Mouse (Mus musculus) heart, embryonic 11.5 days (tissue): ENCODE results near the gene Uqcrq. TPM values are rescaled to one million over a fixed set of nuclear protein-coding genes. Genes with fewer than 3 reads are reported as not detected.

Experiments used
- ATAC-seq: fragments of 200-750 bp; cut with Nextera tagmentation; replicated peaks from 2 replicates; pipeline ENCODE4 v1.8.0; 2017; ENCODE audit warnings: moderate library complexity; ENCODE audit not compliant: insufficient number of reproducible peaks, low FRiP score, low TSS enrichment
- H3K27ac ChIP-seq: fragments of 300-500 bp; sonication (generic); 2 replicates; pipeline ENCODE4 v1.5.1; 2014; ENCODE audit warnings: mild to moderate bottlenecking, low read depth, low read length
- H3K27me3 ChIP-seq: fragments of 300-500 bp; sonication (generic); 2 replicates; pipeline ENCODE4 v1.6.1; 2014; ENCODE audit warnings: mild to moderate bottlenecking, low read length, mixed read lengths; ENCODE audit not compliant: control insufficient read depth, insufficient read depth
- H3K36me3 ChIP-seq: fragments of 300-500 bp; sonication (generic); 2 replicates; pipeline ENCODE4 v1.6.1; 2014; ENCODE audit warnings: mild to moderate bottlenecking, low read length, moderate library complexity, mixed read lengths; ENCODE audit not compliant: control insufficient read depth, insufficient read depth
- H3K4me1 ChIP-seq: fragments of 300-500 bp; sonication (generic); 2 replicates; pipeline ENCODE4 v1.6.1; 2014; ENCODE audit warnings: low read length; ENCODE audit not compliant: control insufficient read depth, insufficient read depth
- H3K4me2 ChIP-seq: fragments of 300-500 bp; sonication (generic); 2 replicates; pipeline ENCODE4 v1.6.1; 2014; ENCODE audit warnings: mild to moderate bottlenecking, moderate library complexity
- H3K4me3 ChIP-seq: fragments of 300-500 bp; sonication (generic); 2 replicates; pipeline ENCODE4 v1.5.1; 2014; ENCODE audit warnings: low read depth, low read length
- H3K9ac ChIP-seq: fragments of 300-500 bp; sonication (generic); 2 replicates; pipeline ENCODE4 v1.6.1; 2014; ENCODE audit warnings: mild to moderate bottlenecking, low read depth, low read length, moderate library complexity
- H3K9me3 ChIP-seq: fragments of 300-500 bp; sonication (generic); replicated peaks from 2 replicates; pipeline ENCODE4 v1.6.1; 2016; ENCODE audit warnings: low read length; ENCODE audit not compliant: control insufficient read depth
- WGBS: fragments of 180-500 bp; shearing (Covaris S2); extraction: QIAGEN DNeasy Blood & Tissue Kit; methylation state at CpG from one replicate; pipeline ENCODE4 v1.1.7; 2014; ENCODE audit not compliant: insufficient replicate concordance; 5-methylcytosine and 5-hydroxymethylcytosine counted together
- microRNA-seq: library from miRNA; unstranded; fragments of <30 nt; microRNA quantifications from one replicate; pipeline ENCODE4, GENCODE M21; 2016; ENCODE audit warnings: borderline number of aligned reads
- polyA plus RNA-seq: library from polyadenylated mRNA; unstranded; fragments of >200 nt; fragmentation: Nextera tagmentation; extraction: Ambion mirVana; gene quantifications from 2 replicates; pipeline ENCODE4 v1.2.1, GENCODE M21; 2014

The Uqcrq gene
- polyA plus RNA-seq, 1 experiment from 2014 or later, result 1,162 TPM

- Histone ChIP-seq H3K4me3 (no peak overlapping the region), H3K27ac (no peak overlapping the region), H3K27me3 (no peaks in the 10 kb centered on the region), H3K9me3 (no peaks in the 10 kb centered on the region), H3K36me3 (peaks cover 40% of the 10 kb centered on the region), H3K4me1 (no peaks in the 10 kb centered on the region), H3K4me2 (no peak overlapping the region), H3K9ac (no peak overlapping the region)
- no peak for ATAC-seq
- 86% methylated on average over 4 of the region's 4 CpGs for WGBS
These were observed 16.8 kb downstream of the Uqcrq start for GRCm38 (mm10) chr11:53413871-53414270.

DNA sequence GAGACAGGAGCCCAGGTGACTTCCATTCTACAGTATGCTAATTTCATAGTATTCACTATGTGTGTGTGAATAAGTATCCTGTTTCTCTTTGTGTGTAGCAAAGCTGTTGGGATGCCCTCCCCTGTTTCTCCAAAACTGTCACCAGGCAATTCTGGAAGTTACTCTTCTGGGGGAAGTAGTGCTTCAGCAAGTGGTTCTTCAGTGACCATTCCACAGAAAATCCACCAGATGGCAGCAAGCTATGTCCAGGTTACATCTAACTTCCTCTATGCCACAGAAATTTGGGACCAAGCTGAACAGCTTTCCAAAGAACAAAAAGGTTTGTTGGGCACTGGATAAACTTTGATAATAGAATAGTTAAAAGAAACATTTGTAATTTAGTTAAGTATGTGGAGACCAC is 18.9 kb downstream of the Uqcrq start:
- H3K27me3 ChIP-seq, result no peaks in the 10 kb centered on the region
- H3K9me3 ChIP-seq, result no peaks in the 10 kb centered on the region
- no peaks in the 10 kb centered on the region for H3K4me1 ChIP-seq
- no peak overlapping the region for H3K9ac ChIP-seq
- H3K36me3 ChIP-seq, result peaks cover 40% of the 10 kb centered on the region
- no peak overlapping the region for H3K27ac ChIP-seq
- no peak overlapping the region for H3K4me2 ChIP-seq
- no peak overlapping the region for H3K4me3 ChIP-seq
- ATAC-seq, result no peak

- Histone ChIP-seq H3K36me3 (peaks cover 40% of the 10 kb centered on the region), H3K9ac (no peak overlapping the region), H3K4me1 (no peaks in the 10 kb centered on the region), H3K4me2 (no peak overlapping the region), H3K4me3 (no peak overlapping the region), H3K9me3 (no peaks in the 10 kb centered on the region), H3K27ac (no peak overlapping the region), H3K27me3 (no peaks in the 10 kb centered on the region)
- no peak for ATAC-seq
- 90% methylated on average over 1 of the region's 1 CpGs for WGBS
These were observed 27.0 kb downstream of the Uqcrq start for GRCm38 (mm10) chr11:53403638-53404037.

DNA sequence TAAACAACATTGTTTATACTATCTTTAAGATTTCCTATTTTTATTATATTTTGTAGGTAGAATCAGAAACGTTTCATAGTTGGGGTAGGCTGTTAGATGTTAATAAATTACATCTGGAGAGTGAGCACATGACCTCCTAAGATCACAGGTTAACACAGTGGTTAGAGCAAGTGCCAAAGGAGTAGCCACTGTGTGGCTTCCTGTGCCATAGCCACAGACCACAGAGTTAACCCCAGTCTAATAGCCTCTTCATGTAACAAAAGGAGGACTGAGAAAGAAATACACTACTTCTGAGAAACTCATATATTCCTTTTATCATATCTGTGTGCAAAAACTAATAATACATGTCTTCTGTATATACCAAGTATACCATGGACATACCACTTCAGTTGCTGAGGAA is 36.8 kb downstream of the Uqcrq start:
- no peak overlapping the region for H3K27ac ChIP-seq
- H3K9ac ChIP-seq, result no peak overlapping the region
- H3K4me3 ChIP-seq, result no peak overlapping the region
- no peaks in the 10 kb centered on the region for H3K9me3 ChIP-seq
- H3K4me2 ChIP-seq, result no peak overlapping the region
- no peak for ATAC-seq
- WGBS, result 77% methylated on average over 1 of the region's 1 CpGs
- peaks cover 28% of the 10 kb centered on the region for H3K36me3 ChIP-seq
- H3K27me3 ChIP-seq, result no peaks in the 10 kb centered on the region
- no peaks in the 10 kb centered on the region for H3K4me1 ChIP-seq

- Histone ChIP-seq H3K27me3 (no peaks in the 10 kb centered on the region), H3K4me3 (no peak overlapping the region), H3K4me1 (no peaks in the 10 kb centered on the region; the same call in 1 of the 2 replicates), H3K36me3 (peaks cover 13% of the 10 kb centered on the region), H3K9me3 (no peaks in the 10 kb centered on the region), H3K27ac (no peak overlapping the region), H3K9ac (no peak overlapping the region), H3K4me2 (no peak overlapping the region)
- no peak for ATAC-seq
- 98% methylated on average over 2 of the region's 2 CpGs for WGBS
These were observed 46.7 kb downstream of the Uqcrq start for GRCm38 (mm10) chr11:53383758-53384428.

- peaks cover 15% of the 10 kb centered on the region for H3K36me3 ChIP-seq
- no peak for ATAC-seq
These were observed 51.7 kb downstream of the Uqcrq start for GRCm38 (mm10) chr11:53378918-53379317.

More at GRCm38 (mm10) chr11:53378918-53379317, 51.7 kb downstream of the Uqcrq start:
- H3K27me3 ChIP-seq, result no peaks in the 10 kb centered on the region
- H3K4me1 ChIP-seq, result no peaks in the 10 kb centered on the region; the same call in 1 of the 2 replicates
- no peak overlapping the region for H3K9ac ChIP-seq
- no peak overlapping the region for H3K4me2 ChIP-seq
- 74% methylated on average over 1 of the region's 1 CpGs for WGBS
- no peak overlapping the region for H3K4me3 ChIP-seq
- H3K27ac ChIP-seq, result no peak overlapping the region
- H3K9me3 ChIP-seq, result no peaks in the 10 kb centered on the region

Small RNA genes lying within 50 kb of the gene (microRNA-seq; reads per million reads assigned to microRNA genes)
- not detected for gene Mir6920

Other genes starting within 250 kb of the Uqcrq start
- gene Hspa4, start 130.4 kb downstream of the Uqcrq start, polyA plus RNA-seq, result 84.1 and 101 TPM in 2 replicates
- gene Zcchc10, start 106.2 kb downstream of the Uqcrq start, polyA plus RNA-seq, result 21.3 and 24.9 TPM in 2 replicates
- gene Aff4, start 80.0 kb downstream of the Uqcrq start, polyA plus RNA-seq, result 29.3 and 54.4 TPM in 2 replicates
- not detected in 2 replicates for gene Leap2, start 7.7 kb downstream of the Uqcrq start, polyA plus RNA-seq
- gene Gdf9, start 192 bp upstream of the Uqcrq start, polyA plus RNA-seq, result 0.76 and 1.4 TPM in 2 replicates
- gene Gm10447, start 26.3 kb upstream of the Uqcrq start, polyA plus RNA-seq, result 0.13 TPM in 1 of 2 replicates, not detected in the other
- 3.3 and 3.7 TPM in 2 replicates for gene Shroom1, start 26.4 kb upstream of the Uqcrq start, polyA plus RNA-seq
- gene Gm9837, start 39.6 kb upstream of the Uqcrq start, polyA plus RNA-seq, result not detected in 2 replicates
- gene Gm9945, start 49.3 kb upstream of the Uqcrq start, polyA plus RNA-seq, result 0.29 TPM in 1 of 2 replicates, not detected in the other
- 0.41 and 0.73 TPM in 2 replicates for gene Sowaha, start 49.4 kb upstream of the Uqcrq start, polyA plus RNA-seq
- gene Sept8, start 88.4 kb upstream of the Uqcrq start, polyA plus RNA-seq, result 18.8 and 21.4 TPM in 2 replicates
- gene Kif3a, start 136.5 kb upstream of the Uqcrq start, polyA plus RNA-seq, result 31.9 and 38.6 TPM in 2 replicates
- 0.86 and 1.8 TPM in 2 replicates for gene Il4, start 187.8 kb upstream of the Uqcrq start, polyA plus RNA-seq
- not detected in 2 replicates for gene Il13, start 203.9 kb upstream of the Uqcrq start, polyA plus RNA-seq